Mouse (Mus musculus): Measurements from ENCODE around the gene Hapln4.

DNA sequence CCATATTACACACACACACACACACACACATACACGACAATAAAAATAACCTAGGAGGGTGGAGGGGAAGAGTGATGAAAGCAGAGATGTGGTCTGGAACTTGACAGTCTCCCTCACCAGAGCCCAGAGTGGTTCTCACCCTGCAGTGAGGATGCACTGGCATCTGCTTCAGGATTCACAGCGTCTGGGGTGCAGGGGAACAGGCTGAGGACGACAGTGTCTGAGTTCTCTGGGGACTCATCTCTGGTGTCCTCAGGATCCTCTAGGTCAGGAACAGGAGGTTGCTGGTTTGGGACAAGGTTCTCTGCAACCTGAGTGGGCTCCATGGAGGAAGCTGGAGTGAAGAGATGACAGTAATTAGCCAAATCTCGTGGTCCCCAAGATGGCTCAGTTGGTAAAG is 54.6 kb downstream of the Hapln4 start:
- TF ChIP-seq POLR2A (IDR thresholded peaks at IDR 0.05; ENCODE audit: insufficient read length, low read depth) (no peak), SRF (IDR thresholded peaks at IDR 0.05; ENCODE audit: control insufficient read depth, insufficient read length, low read depth) (no peak), USF1 (IDR thresholded peaks at IDR 0.05; ENCODE audit: low read depth) (no peak)
